Mouse (Mus musculus): ENCODE results near the gene Cfi.

Gene Cfi

DNA sequence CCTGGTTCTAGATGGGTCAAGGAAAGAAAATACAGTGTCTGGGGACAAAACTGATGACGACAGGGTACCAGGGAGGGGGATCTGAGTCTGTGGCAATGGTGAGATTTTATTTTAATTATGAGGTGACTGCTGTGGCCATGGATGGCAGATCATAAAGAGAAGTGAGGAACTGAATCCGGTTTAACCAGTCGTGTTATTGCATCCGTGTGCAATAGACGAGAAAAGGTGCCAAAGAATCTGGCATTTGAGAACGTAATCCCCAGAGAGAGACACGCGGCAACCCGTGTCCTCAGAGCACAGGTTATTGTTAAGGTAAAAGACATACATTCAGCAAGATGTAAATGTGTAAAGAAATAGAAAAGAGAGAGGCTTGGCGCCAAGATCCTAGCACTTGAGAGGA lies 41.6 kb downstream of the Cfi start:
- DNase-seq (ENCODE audit: low read depth, low spot score) = no peak

DNA sequence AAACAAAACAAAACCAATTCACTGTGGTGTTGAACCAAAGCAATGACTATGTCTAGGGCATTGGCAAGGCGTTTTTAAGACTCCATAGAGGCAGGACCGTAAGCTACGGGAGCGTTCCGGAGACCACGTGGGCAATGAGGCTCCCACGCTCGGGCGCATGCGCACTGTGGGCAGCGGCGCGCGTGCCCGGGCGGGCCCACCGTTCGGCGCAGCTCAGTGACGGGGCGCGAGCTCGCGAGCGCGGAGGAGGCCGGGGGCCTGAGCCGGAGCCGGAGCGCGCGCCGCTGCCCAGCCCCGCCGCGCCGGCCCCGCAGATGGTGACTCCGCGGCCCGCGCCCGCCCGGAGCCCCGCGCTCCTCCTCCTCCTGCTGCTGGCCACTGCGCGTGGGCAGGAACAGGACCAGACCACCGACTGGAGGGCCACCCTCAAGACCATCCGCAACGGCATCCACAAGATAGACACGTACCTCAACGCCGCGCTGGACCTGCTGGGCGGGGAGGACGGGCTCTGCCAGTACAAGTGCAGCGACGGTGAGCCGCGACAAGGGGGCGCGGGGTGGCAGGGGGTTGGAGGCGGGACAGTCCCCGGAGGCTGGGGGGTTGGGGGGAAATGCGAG lies 42.8 kb downstream of the Cfi start, which contains the start of gene Pla2g12a:
Pla2g12a (plus strand) TSS at position 202 of the 617 bp plus-strand sequence.
- peak; percentile 78 for DNase-seq (ENCODE audit: low read depth, low spot score)

DNA sequence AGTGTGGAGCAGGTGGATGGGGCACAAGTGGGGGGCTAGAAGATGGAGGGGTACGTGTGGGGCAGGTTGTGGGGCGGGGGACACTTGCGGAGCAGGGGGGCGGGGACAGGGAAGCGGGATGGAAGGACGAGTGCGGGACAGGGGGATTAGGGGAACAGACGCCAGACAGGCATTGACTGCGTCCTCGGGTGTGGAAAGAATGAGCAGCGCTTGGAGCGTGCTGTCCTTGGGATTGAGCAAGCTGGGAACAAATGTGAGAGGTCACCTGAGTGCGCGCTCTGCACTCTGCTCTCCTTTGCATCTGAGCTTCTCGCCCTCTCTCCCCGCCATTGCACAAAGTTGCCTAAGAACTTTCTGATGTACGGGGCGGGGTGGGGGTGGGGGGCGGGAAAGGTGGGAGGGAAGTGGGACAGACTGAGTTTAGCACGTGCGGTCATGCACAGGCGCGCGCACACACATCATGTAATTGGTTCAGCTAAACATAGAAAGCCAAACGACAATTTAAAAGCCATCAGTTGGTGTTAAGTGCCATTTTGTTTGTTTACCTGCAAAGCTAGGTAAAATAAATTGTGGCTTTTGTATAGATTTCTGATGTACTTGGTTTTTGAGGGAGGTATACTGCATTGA lies 43.6 kb downstream of the Cfi start:
- DNase-seq (ENCODE audit: low read depth, low spot score) = no peak

DNA sequence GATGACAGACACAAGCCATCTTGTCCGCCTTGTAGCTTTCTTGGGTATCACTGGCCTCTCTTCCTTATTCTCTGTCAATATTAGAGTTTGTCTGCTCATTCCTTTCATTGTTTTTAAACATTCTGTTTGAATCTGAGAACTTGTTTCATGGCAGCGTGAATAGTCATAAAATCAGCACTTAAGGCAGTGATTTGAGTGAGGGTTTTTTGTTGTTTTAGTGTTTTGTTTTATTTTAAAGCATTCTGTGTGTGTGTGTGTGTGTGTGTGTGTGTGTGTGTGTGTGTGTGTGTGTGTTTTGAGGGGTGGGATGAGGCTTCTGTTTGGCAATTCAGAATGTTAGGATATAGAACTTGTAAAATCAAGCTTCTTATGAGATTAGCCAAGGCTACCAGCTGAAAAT lies 44.2 kb downstream of the Cfi start:
- no peak for DNase-seq (ENCODE audit: low read depth, low spot score)

DNA sequence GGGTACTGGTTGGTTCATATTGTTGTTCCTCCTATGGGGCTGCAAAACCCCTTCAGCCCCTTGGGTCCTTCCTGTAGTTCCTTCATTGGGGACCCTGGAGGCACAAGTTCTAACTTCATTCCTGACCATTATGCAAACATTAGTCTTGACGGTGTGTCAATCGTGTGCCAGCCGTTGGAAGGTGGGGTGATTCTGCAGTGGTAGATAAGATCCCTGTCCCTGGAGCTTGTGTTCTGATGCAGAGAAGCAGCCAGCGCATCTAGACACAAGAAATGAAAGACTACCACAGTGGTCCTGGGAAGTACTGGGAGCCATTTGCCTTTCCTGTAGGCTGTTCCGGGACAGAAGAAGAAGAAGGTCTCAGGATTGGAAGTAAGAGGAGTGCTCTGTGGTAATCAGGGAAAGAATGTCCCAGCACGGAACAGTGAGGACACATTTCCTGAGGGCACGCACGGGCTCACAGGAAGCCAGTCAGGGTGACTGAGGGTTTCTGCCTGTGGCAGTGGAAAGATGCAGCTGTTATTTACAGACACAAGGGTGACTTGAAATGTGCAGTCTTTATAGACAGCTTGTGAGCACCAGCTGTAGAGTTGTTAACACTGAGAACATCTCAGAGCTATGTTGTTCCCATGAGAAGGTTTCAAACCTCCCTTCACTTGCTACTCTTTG lies 45.4 kb downstream of the Cfi start:
- DNase-seq (ENCODE audit: low read depth, low spot score) = no peak

DNA sequence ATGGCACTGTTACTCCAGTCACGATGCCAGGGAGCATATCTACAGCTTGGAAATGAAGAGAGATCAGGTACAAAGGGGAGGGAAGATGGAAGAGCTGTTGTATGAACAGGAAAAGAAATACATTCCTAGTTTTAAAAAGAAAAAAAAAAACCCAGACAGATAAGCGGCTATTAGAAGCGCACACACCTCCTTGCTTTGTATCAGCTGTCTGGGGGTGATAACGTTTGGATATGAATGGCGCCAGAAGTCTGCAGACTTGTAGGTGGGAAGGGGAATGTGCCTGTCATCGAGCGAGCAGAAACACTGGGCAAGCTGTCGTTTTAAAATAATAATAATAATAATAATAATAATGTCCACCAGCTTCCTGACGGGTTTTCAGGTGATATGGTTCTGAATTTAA lies 49.9 kb downstream of the Cfi start:
- no peak for DNase-seq (ENCODE audit: low read depth, low spot score)

DNA sequence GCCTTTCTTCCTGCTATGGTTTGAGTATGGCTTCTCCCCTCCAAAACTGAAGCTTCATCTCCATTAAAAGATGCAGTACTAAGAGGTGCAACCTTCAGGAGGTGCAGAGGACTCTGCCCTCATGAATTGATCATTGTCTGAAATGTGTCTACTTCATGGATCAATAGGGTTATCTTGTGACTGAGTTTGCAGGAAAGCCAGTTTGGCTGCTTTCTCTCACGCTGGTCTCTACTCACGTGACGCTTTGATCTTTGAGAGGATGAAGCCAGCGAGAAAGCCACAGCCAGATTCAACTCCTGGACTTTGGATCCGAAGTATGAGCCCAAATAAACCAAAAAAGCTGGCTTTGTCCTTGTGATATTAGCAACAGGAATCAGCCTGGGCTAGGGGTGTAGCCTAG lies 50.7 kb downstream of the Cfi start:
- no peak for DNase-seq (ENCODE audit: low read depth, low spot score)

DNA sequence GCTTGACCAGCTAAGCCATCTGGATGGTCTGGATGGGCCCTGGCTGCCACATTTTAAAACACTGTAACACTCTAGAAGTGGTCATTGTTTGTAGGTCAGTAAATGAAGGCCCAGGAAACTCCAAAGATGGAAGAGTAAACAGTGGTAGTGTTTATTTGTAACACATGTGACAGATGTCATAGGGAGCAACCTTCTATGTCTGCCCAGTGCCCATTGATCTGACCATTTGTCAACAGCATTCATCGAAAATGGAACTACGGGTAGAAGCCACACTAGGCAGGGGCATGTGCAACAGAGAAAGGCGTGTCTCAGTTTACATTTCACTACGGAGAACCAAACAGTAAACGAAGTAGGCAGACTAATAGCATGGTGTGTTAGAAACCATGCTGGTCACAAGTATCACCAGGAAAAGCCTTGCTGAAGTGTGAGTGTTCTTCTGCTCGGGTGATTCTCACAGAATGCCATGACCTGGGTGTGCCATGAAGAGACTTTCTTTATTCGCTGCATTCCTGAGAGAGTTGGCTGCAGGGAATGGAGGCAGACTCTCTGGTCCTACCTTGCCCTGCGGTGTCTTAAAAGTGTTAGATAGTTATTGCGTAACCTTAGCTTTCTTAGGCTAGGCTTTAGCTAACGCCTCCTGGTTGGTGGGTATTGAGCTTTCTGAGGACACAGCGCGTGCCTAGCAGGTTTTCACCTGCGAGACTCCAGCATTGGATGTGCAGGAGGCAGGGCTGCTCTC lies 52.3 kb downstream of the Cfi start:
- no peak for DNase-seq (ENCODE audit: low read depth, low spot score)

DNA sequence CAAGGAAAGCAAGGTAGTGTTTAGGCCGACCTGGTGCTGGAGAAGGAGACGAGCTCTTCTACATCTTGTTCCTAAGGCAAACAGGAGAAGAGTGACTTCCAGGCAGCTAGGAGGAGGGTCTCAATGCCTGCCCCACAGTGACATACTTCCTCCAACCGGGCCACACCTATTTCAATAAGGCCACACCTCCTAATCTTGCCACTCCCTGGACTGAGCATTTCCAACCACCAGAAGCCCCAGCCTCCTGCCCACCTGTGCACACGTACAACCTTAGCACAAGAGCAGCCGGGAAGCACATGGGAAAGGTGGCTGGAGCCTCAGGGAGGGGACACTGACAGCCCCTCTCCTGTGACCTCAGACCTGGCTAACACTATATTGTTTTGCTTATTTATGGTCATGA lies 56.3 kb downstream of the Cfi start:
- no peak for DNase-seq (ENCODE audit: low read depth, low spot score)

DNA sequence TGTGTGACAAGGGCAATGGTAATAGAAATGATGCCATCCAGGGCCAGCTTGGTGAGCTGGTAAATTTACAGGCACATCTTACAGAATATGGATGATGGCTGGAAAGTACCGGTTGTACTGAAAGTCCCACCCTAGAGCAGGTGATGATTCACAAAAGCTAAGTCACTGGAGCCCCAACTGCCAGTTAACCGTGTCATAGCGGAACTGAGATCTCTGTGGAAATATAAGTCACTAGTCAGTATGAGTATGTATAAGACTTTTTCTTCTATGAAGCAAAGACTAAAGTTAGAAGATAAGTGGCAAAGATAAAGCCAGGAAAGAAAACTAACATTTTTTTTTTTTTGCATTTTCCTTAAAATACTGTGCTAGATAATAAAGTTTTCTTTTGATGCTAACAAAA lies 57.5 kb downstream of the Cfi start:
- DNase-seq (ENCODE audit: low read depth, low spot score) = no peak

DNA sequence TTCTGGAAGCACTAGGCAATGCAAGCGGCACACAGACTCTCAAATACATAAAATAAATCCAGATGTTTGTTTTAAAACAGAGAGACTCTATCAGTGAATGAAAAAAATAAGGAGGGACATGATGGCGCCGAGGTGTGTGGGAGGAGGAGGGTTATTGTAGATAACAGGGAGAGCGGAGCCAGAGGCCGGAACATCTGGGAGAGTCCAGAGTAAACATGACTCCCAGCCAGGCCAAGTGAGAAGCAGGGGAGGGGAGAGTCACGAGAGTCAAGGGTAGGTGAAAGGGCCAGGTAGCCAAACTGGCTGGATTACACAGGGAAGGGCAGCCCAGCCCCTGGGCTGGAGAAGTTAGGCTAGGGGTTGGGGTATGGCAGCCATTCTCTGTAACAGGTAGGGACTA lies 60.9 kb downstream of the Cfi start:
- no peak for DNase-seq (ENCODE audit: low read depth, low spot score)

DNA sequence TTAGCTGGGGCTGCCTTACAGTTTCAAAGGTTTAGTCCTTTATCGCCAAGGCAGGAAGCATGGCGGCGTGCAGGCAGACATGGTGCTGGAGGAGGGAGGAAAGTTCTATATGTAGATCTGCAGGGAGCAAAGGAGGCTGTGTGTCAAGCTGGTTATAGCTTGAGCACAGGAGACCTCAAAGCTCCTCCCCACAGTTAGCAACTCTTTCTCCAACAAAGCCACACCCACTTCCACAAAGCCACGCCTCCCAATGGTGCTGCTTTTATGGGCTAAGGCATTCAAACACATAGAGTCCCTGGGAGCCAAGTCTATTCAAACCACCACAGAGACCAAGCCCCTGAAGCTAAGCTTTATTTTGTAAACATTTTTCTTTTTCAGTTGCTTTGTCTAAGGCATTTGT lies 63.2 kb downstream of the Cfi start:
- DNase-seq (ENCODE audit: low read depth, low spot score) = no peak

DNA sequence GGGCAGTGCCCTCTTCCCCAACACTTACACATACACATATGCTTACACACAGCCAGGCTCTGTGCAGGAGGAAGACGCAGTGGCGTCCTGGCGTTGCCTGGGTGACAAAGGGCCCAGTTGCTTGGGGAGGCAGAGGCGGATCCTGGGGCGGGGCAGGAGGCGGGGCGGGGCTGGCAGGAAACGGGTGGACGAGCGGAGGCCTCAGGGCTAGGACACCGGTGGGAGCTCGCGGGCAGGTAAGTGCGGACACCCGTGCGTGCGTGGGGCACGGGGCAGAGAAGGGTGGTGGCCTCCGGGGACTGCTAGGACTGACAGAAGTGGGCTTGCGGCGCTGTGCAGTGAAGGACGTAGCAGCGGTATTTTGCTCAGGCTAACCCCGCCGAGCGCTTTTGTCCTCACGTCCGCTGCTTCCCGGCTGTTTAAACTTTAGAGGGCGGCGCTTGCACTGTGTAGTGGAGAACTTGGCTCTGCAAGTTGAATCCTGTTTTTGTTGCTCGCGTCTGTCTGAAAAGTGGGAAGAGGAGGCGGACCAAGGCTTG lies 65.7 kb downstream of the Cfi start, which contains the start of gene Casp6:
Casp6 (plus strand) TSS at position 155 of the 539 bp plus-strand sequence.
- no peak for DNase-seq (ENCODE audit: low read depth, low spot score)

DNA sequence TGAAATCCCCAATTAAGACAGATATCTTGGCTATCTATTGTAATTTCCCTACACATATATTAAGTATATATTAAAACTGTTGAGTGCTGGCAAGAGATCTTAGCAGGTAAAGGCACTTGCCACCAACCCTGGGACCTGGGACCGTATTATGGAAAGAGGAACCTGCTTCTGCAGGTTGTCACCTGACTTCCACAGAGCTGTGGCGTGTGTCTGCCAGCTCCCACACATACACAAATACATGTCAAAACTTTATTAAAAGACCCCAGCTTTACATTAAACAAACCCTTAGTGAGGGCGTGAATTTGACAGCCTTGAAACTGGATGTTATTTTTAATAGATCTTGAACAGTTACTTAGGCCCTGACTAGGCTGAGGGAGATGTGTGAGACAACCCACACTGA lies 67.7 kb downstream of the Cfi start:
- DNase-seq (ENCODE audit: low read depth, low spot score) = no peak

DNA sequence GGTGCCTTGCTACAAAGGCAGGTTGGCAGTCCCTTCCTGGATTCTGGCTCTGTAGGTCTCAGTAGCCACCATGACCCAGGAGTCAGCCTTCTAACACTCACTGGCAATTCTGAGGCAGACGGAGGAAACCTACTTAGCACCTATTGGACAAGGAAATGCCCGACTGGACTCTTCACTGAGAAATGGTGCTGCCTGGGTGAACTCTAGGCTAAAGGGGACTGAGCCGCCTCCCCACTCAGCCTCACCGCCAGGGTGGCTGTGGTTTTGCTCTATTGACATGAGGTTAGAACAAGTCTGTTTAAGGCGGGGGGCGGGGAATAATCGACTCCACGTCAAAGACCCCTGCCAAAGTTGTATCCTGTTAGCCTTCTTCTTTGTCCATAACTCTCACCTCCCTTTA lies 68.2 kb downstream of the Cfi start:
- no peak for DNase-seq (ENCODE audit: low read depth, low spot score)

DNA sequence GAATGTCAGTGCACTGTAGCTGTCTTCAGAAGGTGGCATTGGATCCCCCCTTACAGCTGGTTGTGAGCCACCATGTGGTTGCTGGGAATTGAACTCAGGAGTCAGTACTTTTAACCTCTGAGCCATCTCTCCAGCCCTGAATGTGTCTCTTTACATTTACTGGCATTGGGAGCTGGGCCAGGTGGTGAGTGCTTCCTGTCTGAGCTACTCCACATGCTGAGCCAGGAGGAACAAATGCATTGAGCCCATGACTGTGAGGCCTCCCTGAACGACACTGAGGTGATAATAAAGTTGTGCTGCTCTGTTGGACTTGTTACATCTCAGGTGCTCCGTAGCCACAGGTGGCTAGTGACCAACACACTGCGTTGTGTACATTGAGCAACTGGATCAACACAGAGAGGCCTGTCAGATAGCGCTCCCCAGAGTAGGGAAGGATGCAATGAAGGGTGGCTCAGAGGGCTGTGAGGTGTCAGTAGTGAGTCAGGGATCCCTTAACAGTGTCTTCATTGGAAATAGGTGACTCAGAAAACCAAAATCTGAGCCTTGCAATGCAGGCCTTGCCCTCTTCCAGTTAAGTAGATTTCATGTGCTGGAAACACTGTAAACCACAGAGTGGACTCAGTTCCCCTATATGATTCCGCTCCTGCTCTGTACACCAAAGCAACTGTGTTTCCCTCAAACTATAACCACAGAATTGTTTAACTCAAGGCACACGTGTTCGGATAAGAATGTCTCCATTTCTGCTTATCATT lies 68.9 kb downstream of the Cfi start:
- DNase-seq (ENCODE audit: low read depth, low spot score) = no peak

DNA sequence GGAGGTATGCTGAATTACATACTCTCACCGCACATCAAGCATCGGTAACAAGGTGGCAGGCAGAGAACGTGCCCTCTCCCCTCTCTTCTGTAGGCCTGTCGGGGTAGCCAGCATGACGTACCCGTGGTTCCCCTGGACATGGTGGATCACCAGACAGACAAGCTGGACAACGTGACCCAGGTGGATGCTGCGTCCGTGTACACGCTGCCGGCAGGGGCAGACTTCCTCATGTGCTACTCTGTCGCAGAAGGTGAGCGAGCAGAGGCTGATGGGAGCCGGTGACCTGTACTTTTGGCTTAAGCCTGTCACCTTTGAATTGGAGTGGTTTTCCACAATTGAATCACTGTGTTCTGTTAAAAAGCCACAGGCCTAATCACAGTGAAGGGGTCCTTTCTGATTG lies 76.3 kb downstream of the Cfi start:
- DNase-seq (ENCODE audit: low read depth, low spot score) = no peak

DNA sequence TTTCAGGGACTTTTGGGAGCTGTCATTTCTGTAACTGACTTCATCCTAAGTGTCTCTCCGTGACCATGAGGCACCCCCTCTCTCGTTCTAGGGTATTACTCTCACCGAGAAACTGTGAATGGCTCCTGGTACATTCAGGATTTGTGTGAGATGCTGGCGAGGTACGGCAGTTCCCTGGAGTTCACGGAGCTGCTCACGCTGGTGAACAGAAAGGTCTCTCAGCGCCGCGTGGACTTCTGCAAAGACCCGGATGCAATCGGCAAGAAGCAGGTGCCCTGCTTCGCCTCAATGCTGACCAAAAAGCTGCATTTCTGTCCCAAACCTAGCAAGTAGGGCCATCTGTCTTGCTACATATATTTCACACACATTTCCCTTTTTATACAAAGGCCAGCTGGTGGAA lies 77.6 kb downstream of the Cfi start:
- no peak for DNase-seq (ENCODE audit: low read depth, low spot score)

DNA sequence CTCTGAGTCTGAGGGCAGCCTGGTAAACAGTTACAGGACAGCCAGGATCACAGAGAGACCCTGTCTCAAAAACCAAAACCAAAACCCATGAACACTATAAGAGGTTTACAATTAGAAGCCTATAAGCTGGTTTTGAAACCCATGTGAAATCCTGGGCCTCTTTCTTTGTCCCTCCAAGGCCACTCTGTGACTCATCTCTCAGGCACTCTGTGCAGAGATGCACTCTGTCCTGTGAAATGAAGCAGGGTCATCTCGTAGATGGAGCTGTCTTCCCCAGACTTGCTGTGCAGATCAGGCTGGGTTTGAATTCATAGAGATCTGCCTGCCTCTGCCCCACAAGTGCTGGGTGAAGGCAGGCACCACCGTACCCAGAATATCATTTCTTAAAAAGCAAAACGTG lies 81.7 kb downstream of the Cfi start:
- no peak for DNase-seq (ENCODE audit: low read depth, low spot score)

DNA sequence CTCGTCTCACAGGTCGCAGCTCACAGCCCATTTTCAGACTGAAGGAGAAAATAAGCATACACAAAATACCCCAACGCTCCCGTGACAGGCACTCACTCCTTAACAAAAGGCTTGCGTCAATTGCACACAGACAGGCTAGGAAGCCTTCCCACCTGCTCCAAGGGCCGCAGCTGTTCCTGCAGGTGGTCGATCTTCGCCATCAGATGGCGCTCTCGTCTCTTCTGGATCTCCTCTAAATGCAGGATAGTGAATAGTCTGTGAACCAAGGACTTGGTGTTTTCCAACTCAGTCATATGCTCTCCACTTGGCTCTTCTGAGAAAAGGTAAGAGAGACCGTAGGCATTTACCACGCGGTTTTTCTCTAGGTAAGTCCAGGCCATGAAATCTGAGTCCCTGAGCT lies 82.8 kb downstream of the Cfi start:
- DNase-seq (ENCODE audit: low read depth, low spot score) = peak; percentile 34

DNA sequence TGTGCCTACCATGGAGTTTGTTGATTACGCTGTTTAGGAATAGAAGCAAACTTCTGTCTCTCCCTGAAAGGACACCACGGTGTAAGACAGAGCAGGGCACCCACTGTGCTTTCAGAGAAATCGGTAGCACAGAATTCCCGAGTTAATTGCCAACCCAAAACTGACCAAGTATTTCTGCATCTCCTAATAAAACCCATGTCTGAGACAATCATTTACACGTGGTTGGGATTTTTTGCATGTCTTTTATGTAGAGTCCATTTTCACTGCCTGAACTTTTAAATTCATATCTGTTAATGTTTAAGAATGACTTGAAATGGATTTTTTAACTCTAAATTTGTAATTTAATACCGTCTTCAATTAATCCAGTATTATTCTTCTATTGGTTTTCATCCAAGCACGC lies 87.9 kb downstream of the Cfi start:
- DNase-seq (ENCODE audit: low read depth, low spot score) = no peak

Measured in retina, adult 2 months (tissue).